Mouse (Mus musculus) CH12.LX (cell line): Measurements from ENCODE around the gene Immt. TPM values are rescaled to one million over a fixed set of nuclear protein-coding genes. Genes with fewer than 3 reads are reported as not detected.

ENCODE experiments used
- DNase-seq: peaks from one replicate; pipeline ENCODE4 v3.0.0-alpha.2; 2013; ENCODE audit errors: extremely low read depth
- H3K27ac ChIP-seq: 2 replicates; pipeline ENCODE4 v1.5.1; 2012; ENCODE audit warnings: low read depth, mild to moderate bottlenecking, control low read depth, moderate library complexity; ENCODE audit not compliant: insufficient read depth
- H3K27me3 ChIP-seq: replicated peaks from 2 replicates; pipeline ENCODE3; 2012; ENCODE audit warnings: inconsistent platforms
- H3K36me3 ChIP-seq, 2 experiments: replicated peaks in 1 of 2; 2 replicates each; pipeline versions ENCODE3 to v1.6.1; 2012; ENCODE audit warnings: inconsistent platforms in 1 of 2, low read length in 1 of 2, mild to moderate bottlenecking in 1 of 2, mixed read lengths in 1 of 2, moderate library complexity in 1 of 2; ENCODE audit not compliant: control insufficient read depth in 1 of 2, insufficient read depth in 1 of 2
- H3K4me1 ChIP-seq, 2 experiments: 2 replicates each; pipeline ENCODE4 v1.6.1; 2012; ENCODE audit warnings: inconsistent platforms in 1 of 2, moderate library complexity in 1 of 2; ENCODE audit not compliant: insufficient read depth in 2 of 2, control insufficient read depth in 1 of 2
- H3K4me2 ChIP-seq: 2 replicates; pipeline ENCODE4 v1.6.1; 2012; ENCODE audit warnings: low read depth, mild to moderate bottlenecking, control low read depth; ENCODE audit not compliant: poor library complexity, insufficient read depth, severe bottlenecking
- H3K4me3 ChIP-seq, 3 experiments: fragments of 150-350 bp in 1 of 3; sonication (generic) in 1 of 3; replicated peaks in 1 of 3; 2 replicates each; pipeline versions ENCODE3 to v1.5.1; 2011 to 2012; ENCODE audit warnings: low read depth in 2 of 3, low read length in 2 of 3, mild to moderate bottlenecking in 2 of 3, moderate library complexity in 2 of 3, control low read depth in 1 of 3, improper control_type of control experiment in 1 of 3, inconsistent platforms in 1 of 3, mixed read lengths in 1 of 3; ENCODE audit not compliant: poor library complexity in 1 of 3
- H3K79me2 ChIP-seq: replicated peaks from 2 replicates; pipeline ENCODE4 v1.6.1; 2012; ENCODE audit warnings: mild to moderate bottlenecking, moderate library complexity; ENCODE audit not compliant: control insufficient read depth, poor library complexity, insufficient read depth, severe bottlenecking; ENCODE audit errors: extremely low read depth
- H3K9ac ChIP-seq: 2 replicates; pipeline ENCODE4 v1.6.1; 2012; ENCODE audit warnings: low read depth, mild to moderate bottlenecking, control low read depth, moderate library complexity; ENCODE audit not compliant: insufficient read depth
- H3K9me3 ChIP-seq: replicated peaks from 2 replicates; pipeline ENCODE3; 2012; ENCODE audit warnings: low read length, inconsistent platforms, mixed read lengths
- BHLHE40 ChIP-seq: IDR thresholded peaks from 2 replicates; pipeline ENCODE4 v1.6.1; 2011; ENCODE audit warnings: mild to moderate bottlenecking, low read depth, low read length, improper control_type of control experiment
- CHD1 ChIP-seq: IDR thresholded peaks from 2 replicates; pipeline ENCODE4 v1.6.1; 2012; ENCODE audit warnings: low read depth, low read length, improper control_type of control experiment, inconsistent platforms
- CHD2 ChIP-seq: IDR thresholded peaks from 2 replicates; pipeline ENCODE4 v1.6.1; 2011; ENCODE audit warnings: low read length, improper control_type of control experiment
- E2F4 ChIP-seq: IDR thresholded peaks from 2 replicates; pipeline ENCODE4 v1.6.1; 2011; ENCODE audit warnings: low read depth, low read length, improper control_type of control experiment; ENCODE audit not compliant: insufficient replicate concordance
- EP300 ChIP-seq: IDR thresholded peaks from 2 replicates; pipeline ENCODE4 v1.6.1; 2011; ENCODE audit warnings: low read length, improper control_type of control experiment
- HCFC1 ChIP-seq: IDR thresholded peaks from 2 replicates; pipeline ENCODE4 v1.6.1; 2012; ENCODE audit warnings: low read depth, mild to moderate bottlenecking, inconsistent platforms, low read length, improper control_type of control experiment
- JUND ChIP-seq: conservative IDR thresholded peaks from 2 replicates; pipeline ENCODE4 v1.6.1; 2011; ENCODE audit warnings: low read depth, low read length, improper control_type of control experiment
- MYC ChIP-seq: IDR thresholded peaks from 2 replicates; pipeline ENCODE4 v1.6.1; 2011; ENCODE audit warnings: low read depth, mild to moderate bottlenecking, improper control_type of control experiment, low read length
- NELFE ChIP-seq: IDR thresholded peaks from 2 replicates; pipeline ENCODE4 v1.6.1; 2011; ENCODE audit warnings: low read depth, low read length, improper control_type of control experiment
- PAX5 ChIP-seq: IDR thresholded peaks from 2 replicates; pipeline ENCODE4 v1.6.1; 2012; ENCODE audit warnings: low read length, inconsistent platforms, mixed read lengths
- RAD21 ChIP-seq: IDR thresholded peaks from 2 replicates; pipeline ENCODE4 v1.6.1; 2011; ENCODE audit warnings: low read depth, mild to moderate bottlenecking, low read length, improper control_type of control experiment, moderate library complexity
- RCOR1 ChIP-seq: conservative IDR thresholded peaks from 2 replicates; pipeline ENCODE4 v1.6.1; 2012; ENCODE audit warnings: low read depth, mild to moderate bottlenecking, inconsistent platforms, low read length, improper control_type of control experiment
- TBP ChIP-seq: conservative IDR thresholded peaks from 2 replicates; pipeline ENCODE4 v1.6.1; 2011; ENCODE audit warnings: low read depth, low read length, improper control_type of control experiment
- TCF12 ChIP-seq: IDR thresholded peaks from 2 replicates; pipeline ENCODE4 v1.6.1; 2014; ENCODE audit warnings: low read depth, mild to moderate bottlenecking, inconsistent platforms, low read length, improper control_type of control experiment
- UBTF ChIP-seq: IDR thresholded peaks from 2 replicates; pipeline ENCODE4 v1.6.1; 2012; ENCODE audit warnings: low read depth, mild to moderate bottlenecking, inconsistent platforms, low read length, improper control_type of control experiment, moderate library complexity
- USF1 ChIP-seq: IDR thresholded peaks from 2 replicates; pipeline ENCODE4 v1.6.1; 2014; ENCODE audit warnings: low read depth, mild to moderate bottlenecking, inconsistent platforms, low read length, improper control_type of control experiment
- USF2 ChIP-seq: conservative IDR thresholded peaks from 2 replicates; pipeline ENCODE4 v1.6.1; 2011; ENCODE audit warnings: low read depth, low read length, improper control_type of control experiment
- ZMIZ1 ChIP-seq: IDR thresholded peaks from 2 replicates; pipeline ENCODE4 v1.6.1; 2012; ENCODE audit warnings: low read depth, mild to moderate bottlenecking, inconsistent platforms, low read length, improper control_type of control experiment
- ZNF384 ChIP-seq: IDR thresholded peaks from 2 replicates; pipeline ENCODE4 v1.6.1; 2012; ENCODE audit warnings: low read depth, low read length, improper control_type of control experiment, inconsistent platforms
- dilution Hi-C: fragments of 300-500 bp; cut with MboI; formaldehyde crosslinking; loops from 2 replicates; pipeline ENCODE4 v1.14.3; 2020; ENCODE audit warnings: low sequenced_read_pairs; ENCODE audit not compliant: extremely low pct_unique_long_range_greater_than_20kb, extremely low pct_ligation_motif_present
- in situ Hi-C: fragments of 300-500 bp; cut with MboI; formaldehyde crosslinking; loops from 3 replicates; pipeline ENCODE4 v1.14.3; 2019; ENCODE audit warnings: low sequenced_read_pairs, low pct_ligation_motif_present, low pct_unique_long_range_greater_than_20kb, mixed read lengths
- polyA plus RNA-seq: library from polyadenylated mRNA; unstranded; fragments of >175 nt; gene quantifications from 2 replicates; pipeline ENCODE4 v1.2.1, GENCODE M21; 2012; ENCODE audit warnings: low read depth; ENCODE audit not compliant: insufficient read length
- total RNA-seq, 2 experiments: library from RNA; depleted of rRNA; stranded (reverse); fragments of 300-350 nt in 1 of 2; fragments of >200 nt in 1 of 2; gene quantifications; 2 replicates each; pipeline ENCODE4 v1.2.3; 2012 to 2014

Gene Immt
- total and polyA plus RNA-seq, 3 experiments: 97.5 to 161 (median 156) TPM

DNA sequence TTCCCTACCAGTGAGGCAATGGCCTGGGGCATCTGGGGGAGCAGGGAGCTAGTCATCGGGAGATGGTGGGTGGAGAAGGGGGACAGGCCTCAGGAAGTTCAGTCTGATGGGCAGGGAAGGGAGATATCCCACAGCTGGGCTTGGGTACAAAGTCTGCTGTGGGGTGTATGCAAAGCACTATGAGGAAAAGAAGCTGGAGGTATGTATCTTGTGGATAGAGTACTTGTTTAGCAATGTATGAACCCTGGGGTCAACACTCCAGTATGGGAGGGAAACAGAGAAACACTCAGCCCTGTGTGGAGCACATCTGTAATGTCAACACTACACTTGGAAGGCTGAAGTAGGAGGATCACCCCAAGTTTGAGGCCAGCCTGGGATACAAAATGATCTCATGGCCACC is 24.4 kb upstream of the Immt start:
- Histone ChIP-seq H3K4me1 (peaks cover 0 to 5% of the 10 kb centered on the region in 2 experiments; a peak in 2 of 4 replicates), H3K27me3 (no peaks in the 10 kb centered on the region), H3K9me3 (no peaks in the 10 kb centered on the region), H3K36me3 (peaks cover 5 to 29% of the 10 kb centered on the region in 2 experiments), H3K9ac (no peak overlapping the region), H3K27ac (no peak overlapping the region), H3K4me2 (no peak overlapping the region), H3K4me3 (no peak overlapping the region), H3K79me2 (no peaks in the 10 kb centered on the region)
- no peak for DNase-seq
- TF ChIP-seq UBTF (no peak), TCF12 (no peak), E2F4 (no peak), USF2 (no peak), MYC (no peak), HCFC1 (no peak), ZNF384 (no peak), BHLHE40 (no peak)
- dilution Hi-C loops: no loop called here
- in situ Hi-C loops: loop anchor here (10.0 to 25.0 kb wide), 5 partner anchors 122 to 652 kb away; partner anchors contain the start of genes Kdm3a and Rmnd5a

DNA sequence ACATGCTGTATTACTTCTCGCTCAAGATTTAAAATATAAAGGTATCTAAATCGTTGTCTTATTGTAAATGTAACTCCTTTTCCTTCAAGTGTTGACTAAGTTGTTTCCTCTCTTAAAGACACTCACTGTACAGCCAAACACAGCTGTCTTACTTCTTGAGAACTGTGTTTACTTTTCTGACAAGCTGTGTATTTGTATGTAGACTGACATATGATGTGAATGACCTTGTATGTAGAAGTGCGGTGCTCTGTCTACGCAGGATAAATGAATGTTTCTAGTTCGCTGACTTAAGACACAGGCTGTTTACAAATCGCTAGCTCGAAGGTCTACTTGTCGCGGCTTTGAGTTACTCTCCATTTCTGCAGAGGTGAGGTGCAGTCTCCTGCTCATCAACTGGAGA is 21.2 kb upstream of the Immt start:
- dilution Hi-C loops: no loop called here
- no peak overlapping the region for H3K9ac ChIP-seq
- TF ChIP-seq TCF12: no peak
- TF ChIP-seq NELFE: no peak
- no peak for TF ChIP-seq USF1
- TF ChIP-seq CHD2: no peak
- no peak for TF ChIP-seq RCOR1
- no peak for TF ChIP-seq CHD1
- no peak for TF ChIP-seq JUND
- no peak for TF ChIP-seq EP300
- TF ChIP-seq UBTF: no peak
- no peak for TF ChIP-seq ZNF384
- no peak for TF ChIP-seq TBP
- no peak for TF ChIP-seq RAD21
- no peak for TF ChIP-seq BHLHE40
- no peak for TF ChIP-seq ZMIZ1
- no peak for TF ChIP-seq PAX5
- TF ChIP-seq, all 38 proteins: peak for 0
- Histone ChIP-seq H3K27ac (no peak overlapping the region), H3K4me1 (no peaks in the 10 kb centered on the region), H3K4me2 (no peak overlapping the region), H3K36me3 (peaks cover 23 to 59% of the 10 kb centered on the region in 2 experiments), H3K27me3 (no peaks in the 10 kb centered on the region), H3K4me3 (no peak overlapping the region), H3K9me3 (no peaks in the 10 kb centered on the region), H3K79me2 (no peaks in the 10 kb centered on the region)
- DNase-seq: no peak
- in situ Hi-C loops: loop anchor here (10.0 to 25.0 kb wide), 5 partner anchors 125 to 655 kb away; partner anchors contain the start of genes Kdm3a and Rmnd5a
